In genomic region chr2:92780021-92780420, GRCm38 (mm10) we compare ENCODE assay signal across 26 mouse cellular contexts.
DNase-seq lines count a peak whose midpoint lies in the region; ATAC-seq lines count a peak whose summit lies in the region.
"Had no signal": no experiment of that assay in that cellular context is flagged by ENCODE, and none has a peak within 500 bp of the region (broad histone marks: within the 10 kb centered on the region; RNA-seq: fewer than 3 reads in every experiment).

No protein-coding gene starts in this region.

- no peaks in the 10 kb centered on the region for H3K36me3 ChIP-seq in forebrain, embryonic 16.5 days (ENCODE audit: control insufficient read depth, insufficient read depth)
- H3K36me3 ChIP-seq in forebrain, embryonic 13.5 days (ENCODE audit: poor library complexity, severe bottlenecking) = no peaks in the 10 kb centered on the region
- no peaks in the 10 kb centered on the region for H3K36me3 ChIP-seq in heart, embryonic 10.5 days
- no peaks in the 10 kb centered on the region for H3K36me3 ChIP-seq in midbrain, embryonic 11.5 days (ENCODE audit: control insufficient read depth, insufficient read depth, low read length)
- no peaks in the 10 kb centered on the region for H3K36me3 ChIP-seq in midbrain, embryonic 10.5 days
- H3K36me3 ChIP-seq: embryonic facial prominence, embryonic 10.5 days; embryonic facial prominence, embryonic 13.5 days; hindbrain, embryonic 10.5 days; hindbrain, embryonic 13.5 days; intestine, embryonic 15.5 days had no signal

- H3K4me1 ChIP-seq in forebrain, embryonic 16.5 days (replicated peaks; ENCODE audit: control insufficient read depth, insufficient read depth, low read length) = peaks cover 5% of the 10 kb centered on the region
- no peaks in the 10 kb centered on the region for H3K4me1 ChIP-seq in forebrain, embryonic 13.5 days
- no peaks in the 10 kb centered on the region for H3K4me1 ChIP-seq in heart, embryonic 10.5 days
- H3K4me1 ChIP-seq in midbrain, embryonic 11.5 days (ENCODE audit: control insufficient read depth, insufficient read depth, low read length) = no peaks in the 10 kb centered on the region
- no peaks in the 10 kb centered on the region for H3K4me1 ChIP-seq in midbrain, embryonic 10.5 days
- H3K4me1 ChIP-seq: embryonic facial prominence, embryonic 10.5 days; embryonic facial prominence, embryonic 13.5 days; hindbrain, embryonic 10.5 days; hindbrain, embryonic 13.5 days; intestine, embryonic 15.5 days had no signal

- peak; percentile 26; the same call in 1 of the 2 replicates for ATAC-seq in forebrain, embryonic 16.5 days
- ATAC-seq in forebrain, embryonic 13.5 days = no peak
- no peak for ATAC-seq in midbrain, embryonic 11.5 days (ENCODE audit: low FRiP score)
- ATAC-seq: CD4-positive, CD25-positive, alpha-beta regulatory T cell, adult 4 months; hindbrain, embryonic 16.5 days; intestine, embryonic 15.5 days had no signal

- peak overlapping the region; percentile 58; the same call in 1 of the 2 replicates for H3K27ac ChIP-seq in forebrain, embryonic 16.5 days (ENCODE audit: low read length)
- H3K27ac ChIP-seq in forebrain, embryonic 13.5 days = no peak overlapping the region
- no peak overlapping the region for H3K27ac ChIP-seq in heart, embryonic 10.5 days
- H3K27ac ChIP-seq in midbrain, embryonic 11.5 days (ENCODE audit: low read depth, low read length) = no peak overlapping the region
- no peak overlapping the region for H3K27ac ChIP-seq in midbrain, embryonic 10.5 days (replicated peaks)
- H3K27ac ChIP-seq: embryonic facial prominence, embryonic 10.5 days; embryonic facial prominence, embryonic 13.5 days; gastrocnemius, adult 2 months; heart, adult 2 months; hindbrain, embryonic 10.5 days; hindbrain, embryonic 13.5 days; intestine, embryonic 15.5 days had no signal

- peak; percentile 24 for DNase-seq in heart, embryonic 10.5 days (ENCODE audit: low spot score)
- DNase-seq in heart, adult 18-20 months = no peak
- peak; percentile 75 for DNase-seq in midbrain, embryonic 11.5 days (ENCODE audit: low spot score, missing footprints)
- no peak for DNase-seq in midbrain, embryonic 10.5 days (ENCODE audit: low spot score)
- DNase-seq: adrenal gland, adult 2 months; adrenal gland, postnatal 14 days; cerebellum, adult 11-12 months; cerebellum, adult 8-10 months; cerebellum, postnatal 10 days; cerebellum, postnatal 36 days; embryo, embryonic 11 days; gastrocnemius, adult 2 months; gastrocnemius, postnatal 14 days; heart, adult 2 months; kidney, adult 11 months had no signal

- H3K27me3 ChIP-seq in forebrain, embryonic 16.5 days (replicated peaks; ENCODE audit: control insufficient read depth, insufficient read depth, low read length) = no peaks in the 10 kb centered on the region
- no peaks in the 10 kb centered on the region for H3K27me3 ChIP-seq in forebrain, embryonic 13.5 days
- H3K27me3 ChIP-seq in heart, embryonic 10.5 days (ENCODE audit: insufficient read depth, poor library complexity, severe bottlenecking) = no peaks in the 10 kb centered on the region
- H3K27me3 ChIP-seq in midbrain, embryonic 11.5 days (ENCODE audit: control insufficient read depth, insufficient read depth, low read length) = no peaks in the 10 kb centered on the region
- no peaks in the 10 kb centered on the region for H3K27me3 ChIP-seq in midbrain, embryonic 10.5 days (ENCODE audit: low read depth, poor library complexity, severe bottlenecking)
- H3K27me3 ChIP-seq: embryonic facial prominence, embryonic 13.5 days; hindbrain, embryonic 13.5 days; intestine, embryonic 15.5 days had no signal

- H3K9ac ChIP-seq in forebrain, embryonic 16.5 days (replicated peaks; ENCODE audit: low read depth, low read length) = no peak overlapping the region
- no peak overlapping the region for H3K9ac ChIP-seq in forebrain, embryonic 13.5 days
- H3K9ac ChIP-seq in midbrain, embryonic 11.5 days (ENCODE audit: low read length) = no peak overlapping the region
- H3K9ac ChIP-seq: embryonic facial prominence, embryonic 13.5 days; hindbrain, embryonic 13.5 days; intestine, embryonic 15.5 days had no signal

- no peaks in the 10 kb centered on the region for H3K9me3 ChIP-seq in forebrain, embryonic 16.5 days (ENCODE audit: control insufficient read depth, low read length)
- H3K9me3 ChIP-seq in forebrain, embryonic 13.5 days (replicated peaks) = no peaks in the 10 kb centered on the region
- no peaks in the 10 kb centered on the region for H3K9me3 ChIP-seq in heart, embryonic 10.5 days
- no peaks in the 10 kb centered on the region for H3K9me3 ChIP-seq in midbrain, embryonic 11.5 days (ENCODE audit: control insufficient read depth, low read length)
- H3K9me3 ChIP-seq in midbrain, embryonic 10.5 days (replicated peaks) = no peaks in the 10 kb centered on the region
- H3K9me3 ChIP-seq: embryonic facial prominence, embryonic 10.5 days; embryonic facial prominence, embryonic 13.5 days; hindbrain, embryonic 10.5 days; hindbrain, embryonic 13.5 days; intestine, embryonic 15.5 days had no signal

- H3K4me3 ChIP-seq in forebrain, embryonic 16.5 days (replicated peaks; ENCODE audit: low read length) = no peak overlapping the region
- no peak overlapping the region for H3K4me3 ChIP-seq in forebrain, embryonic 13.5 days
- no peak overlapping the region for H3K4me3 ChIP-seq in heart, embryonic 10.5 days
- no peak overlapping the region for H3K4me3 ChIP-seq in midbrain, embryonic 11.5 days (ENCODE audit: low read depth, low read length)
- no peak overlapping the region for H3K4me3 ChIP-seq in midbrain, embryonic 10.5 days
- H3K4me3 ChIP-seq: embryonic facial prominence, embryonic 10.5 days; embryonic facial prominence, embryonic 13.5 days; erythroblast, embryonic 14.5 days; gastrocnemius, adult 2 months; heart, adult 2 months; hindbrain, embryonic 10.5 days; hindbrain, embryonic 13.5 days; intestine, embryonic 15.5 days had no signal

- H3K4me2 ChIP-seq in forebrain, embryonic 16.5 days (ENCODE audit: low read length) = no peak overlapping the region
- H3K4me2 ChIP-seq in forebrain, embryonic 13.5 days = no peak overlapping the region
- H3K4me2 ChIP-seq in midbrain, embryonic 11.5 days = no peak overlapping the region
- H3K4me2 ChIP-seq: embryonic facial prominence, embryonic 13.5 days; heart, embryonic 11.5 days; hindbrain, embryonic 13.5 days; intestine, embryonic 15.5 days had no signal

- 67% methylated on average over 1 of the region's 1 CpGs for WGBS in forebrain, embryonic 16.5 days
- 74% methylated on average over 1 of the region's 1 CpGs for WGBS in forebrain, embryonic 13.5 days
- 78% methylated on average over 1 of the region's 1 CpGs for WGBS in heart, embryonic 10.5 days
- 86% methylated on average over 1 of the region's 1 CpGs for WGBS in midbrain, embryonic 11.5 days
- 88% methylated on average over 1 of the region's 1 CpGs for WGBS in midbrain, embryonic 10.5 days

Comparison
In these comparisons a context has a peak if more than half of its experiments do, and no peak if none do; other contexts are left out.
1. DNase-seq: peak in heart, embryonic 10.5 days (single experiment) and midbrain, embryonic 11.5 days (single experiment); none in heart, adult 18-20 months (0 of 2) and midbrain, embryonic 10.5 days (single experiment).